Mouse (Mus musculus) liver, embryonic 16.5 days (tissue): Measurements from ENCODE around the gene Gemin8. TPM values are rescaled to one million over a fixed set of nuclear protein-coding genes. Genes with fewer than 3 reads are reported as not detected.

Experiments
- ATAC-seq: fragments of 200-750 bp; cut with Nextera tagmentation; 2 replicates; pipeline ENCODE4 v1.8.0; 2017; ENCODE audit warnings: low read depth, mild to moderate bottlenecking, moderate number of reproducible peaks, moderate library complexity
- H3K27ac ChIP-seq: fragments of 300-500 bp; sonication (generic); 2 replicates; pipeline ENCODE4 v1.5.1; 2014; ENCODE audit warnings: mild to moderate bottlenecking, low read length
- H3K27me3 ChIP-seq: fragments of 300-500 bp; sonication (generic); 2 replicates; pipeline ENCODE4 v1.6.1; 2014; ENCODE audit warnings: low read depth, low read length, mixed read lengths; ENCODE audit not compliant: control insufficient read depth, insufficient read depth
- H3K36me3 ChIP-seq: fragments of 300-500 bp; sonication (generic); 2 replicates; pipeline ENCODE4 v1.6.1; 2014; ENCODE audit warnings: mild to moderate bottlenecking; ENCODE audit not compliant: control insufficient read depth, insufficient read depth
- H3K4me1 ChIP-seq: fragments of 300-500 bp; sonication (generic); 2 replicates; pipeline ENCODE4 v1.6.1; 2014; ENCODE audit warnings: low read depth, low read length, mixed read lengths; ENCODE audit not compliant: control insufficient read depth
- H3K4me2 ChIP-seq: fragments of 300-500 bp; sonication (generic); 2 replicates; pipeline ENCODE4 v1.6.1; 2014; ENCODE audit warnings: low read depth, low read length, mixed read lengths
- H3K4me3 ChIP-seq: fragments of 300-500 bp; sonication (generic); 2 replicates; pipeline ENCODE4 v1.5.1; 2014; ENCODE audit warnings: low read depth, mild to moderate bottlenecking, low read length
- H3K9ac ChIP-seq: fragments of 300-500 bp; sonication (generic); 2 replicates; pipeline ENCODE4 v1.6.1; 2014; ENCODE audit warnings: low read depth, low read length
- H3K9me3 ChIP-seq: fragments of 300-500 bp; sonication (generic); replicated peaks from 2 replicates; pipeline ENCODE4 v1.6.1; 2016; ENCODE audit warnings: low read length; ENCODE audit not compliant: control insufficient read depth
- WGBS: fragments of 180-500 bp; shearing (Covaris S2); extraction: QIAGEN DNeasy Blood & Tissue Kit; methylation state at CpG from one replicate; pipeline ENCODE4 v1.1.7; 2014; ENCODE audit not compliant: insufficient replicate concordance; 5-methylcytosine and 5-hydroxymethylcytosine counted together
- polyA plus RNA-seq: library from polyadenylated mRNA; unstranded; fragments of >200 nt; fragmentation: Nextera tagmentation; extraction: Ambion mirVana; gene quantifications from 2 replicates; pipeline ENCODE4 v1.2.1, GENCODE M21; 2015

Gemin8 gene
- polyA plus RNA-seq, 1 experiment from 2014 or later = 3.8 TPM

- no peak for ATAC-seq
- Histone ChIP-seq H3K4me1 (no peaks in the 10 kb centered on the region), H3K4me3 (no peak overlapping the region), H3K9me3 (no peaks in the 10 kb centered on the region), H3K36me3 (no peaks in the 10 kb centered on the region), H3K4me2 (no peak overlapping the region), H3K27me3 (no peaks in the 10 kb centered on the region; the same call in 1 of the 2 replicates), H3K9ac (no peak overlapping the region), H3K27ac (no peak overlapping the region)
- 51% methylated on average over 8 of the region's 8 CpGs for WGBS
Observed at GRCm38 (mm10) chrX:166216720-166217119, 46.5 kb downstream of the Gemin8 start.

DNA sequence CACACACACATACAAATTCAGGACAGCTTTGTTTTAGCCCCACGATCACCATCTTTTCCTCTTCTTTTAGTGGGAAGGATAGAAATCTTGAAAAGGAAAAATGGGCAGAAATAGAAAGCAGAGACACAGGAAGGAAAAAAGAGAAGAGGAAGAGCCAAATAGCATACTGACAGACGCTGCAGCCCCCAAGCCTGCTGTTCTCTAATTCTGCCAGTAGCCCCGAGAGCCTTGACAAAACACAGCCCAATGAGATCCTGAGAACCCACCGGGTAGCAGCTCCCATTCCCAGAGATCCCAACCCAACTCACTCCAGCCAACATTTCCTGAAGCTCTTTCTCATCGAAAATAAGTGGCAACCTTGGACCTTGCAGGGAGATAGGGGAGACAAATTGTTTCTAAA is 49.1 kb downstream of the Gemin8 start:
- Histone ChIP-seq H3K27me3 (no peaks in the 10 kb centered on the region; the same call in 1 of the 2 replicates), H3K4me3 (no peak overlapping the region), H3K9ac (no peak overlapping the region), H3K36me3 (no peaks in the 10 kb centered on the region), H3K4me1 (no peaks in the 10 kb centered on the region), H3K4me2 (no peak overlapping the region), H3K9me3 (no peaks in the 10 kb centered on the region), H3K27ac (no peak overlapping the region)
- WGBS = 30% methylated on average over 5 of the region's 5 CpGs
- no peak for ATAC-seq

GRCm38 (mm10) chrX:166226856-166227255 is 56.6 kb downstream of the Gemin8 start:
- WGBS = 65% methylated on average over 5 of the region's 5 CpGs
- Histone ChIP-seq H3K4me3 (no peak overlapping the region), H3K27ac (no peak overlapping the region), H3K4me2 (no peak overlapping the region), H3K9me3 (no peaks in the 10 kb centered on the region), H3K9ac (no peak overlapping the region), H3K36me3 (no peaks in the 10 kb centered on the region), H3K4me1 (no peaks in the 10 kb centered on the region), H3K27me3 (no peaks in the 10 kb centered on the region)
- no peak for ATAC-seq

DNA sequence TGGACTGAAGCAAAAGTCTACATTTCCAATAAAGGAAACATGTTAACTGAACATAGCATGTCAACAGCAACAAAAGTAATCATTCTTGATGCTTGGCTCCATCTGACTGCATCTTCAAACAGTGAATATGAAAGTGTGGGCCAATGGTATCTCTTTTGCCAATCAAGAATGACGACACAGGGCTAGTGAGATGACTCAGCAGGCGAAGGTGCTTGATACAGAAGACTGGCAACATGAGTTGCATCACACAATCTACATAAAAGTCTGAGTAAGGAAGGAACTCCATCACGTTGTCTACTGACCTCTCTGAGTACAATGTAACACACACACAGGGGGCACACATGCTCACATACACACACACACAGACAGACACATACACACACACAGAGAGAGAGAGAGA is 59.5 kb downstream of the Gemin8 start:
- Histone ChIP-seq H3K4me3 (no peak overlapping the region), H3K27me3 (no peaks in the 10 kb centered on the region), H3K4me2 (no peak overlapping the region), H3K9me3 (no peaks in the 10 kb centered on the region), H3K4me1 (no peaks in the 10 kb centered on the region), H3K9ac (no peak overlapping the region), H3K36me3 (no peaks in the 10 kb centered on the region), H3K27ac (no peak overlapping the region)
- ATAC-seq = no peak
- WGBS = 34% methylated on average over 3 of the region's 3 CpGs

DNA sequence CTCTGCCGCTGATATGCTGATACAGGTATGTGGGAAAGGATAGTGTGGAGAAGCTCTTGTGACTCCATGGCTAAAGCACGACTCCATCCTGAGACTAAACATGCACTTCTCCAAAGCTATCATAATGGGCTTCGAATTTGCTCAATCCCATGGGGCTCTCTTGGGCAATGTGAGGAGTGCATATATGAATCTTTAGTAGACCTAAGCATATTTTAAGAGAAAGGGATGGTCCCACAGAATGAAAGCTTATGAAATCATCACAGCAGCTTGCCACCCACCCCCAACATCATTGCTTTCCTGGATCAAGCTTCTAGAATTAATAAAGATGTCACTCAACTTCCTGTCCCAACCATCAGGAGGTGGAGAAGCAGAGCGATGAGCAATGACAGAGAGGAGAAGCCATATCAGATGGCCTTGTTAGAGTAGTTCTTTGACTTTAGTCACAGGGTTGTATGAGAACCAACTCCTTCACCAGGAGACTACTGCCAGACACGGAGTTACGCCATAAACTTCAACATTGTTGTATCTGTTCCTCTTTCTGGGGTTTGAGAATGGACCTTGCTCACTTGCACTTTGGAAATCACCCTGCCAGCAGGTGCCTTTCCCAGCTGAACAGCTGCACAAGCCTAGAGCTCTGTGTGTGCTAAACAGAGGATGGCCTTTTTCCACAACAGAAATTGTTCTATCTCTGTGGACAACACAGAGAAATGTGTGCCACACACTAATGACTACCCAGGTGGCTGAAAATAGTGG is 60.4 kb downstream of the Gemin8 start:
- H3K9me3 ChIP-seq = no peaks in the 10 kb centered on the region
- 56% methylated on average over 6 of the region's 6 CpGs for WGBS
- H3K9ac ChIP-seq = no peak overlapping the region
- no peaks in the 10 kb centered on the region for H3K4me1 ChIP-seq
- no peak overlapping the region for H3K4me2 ChIP-seq
- H3K4me3 ChIP-seq = no peak overlapping the region
- H3K27ac ChIP-seq = no peak overlapping the region
- H3K36me3 ChIP-seq = no peaks in the 10 kb centered on the region
- ATAC-seq = peak; percentile 48; the same call in 1 of the 2 replicates
- H3K27me3 ChIP-seq = no peaks in the 10 kb centered on the region

DNA sequence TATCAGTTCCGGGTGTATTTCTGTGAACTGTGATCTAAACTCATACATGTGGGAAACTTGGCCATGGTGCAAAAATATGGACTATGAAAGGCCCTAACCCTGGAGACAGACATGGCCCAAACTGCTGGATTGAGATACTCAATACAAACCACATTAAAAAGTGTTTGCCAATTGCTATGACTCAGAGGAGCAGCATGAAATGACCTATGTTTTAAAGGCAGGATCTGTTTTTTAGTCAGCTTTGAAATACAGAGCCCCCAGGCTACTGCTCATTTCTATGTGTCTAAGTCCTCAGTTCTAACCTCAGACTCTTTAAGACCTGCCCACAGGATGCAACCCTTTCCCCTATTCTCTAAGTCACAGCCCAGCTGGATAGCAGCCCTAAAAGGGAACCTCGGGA is 65.9 kb downstream of the Gemin8 start:
- Histone ChIP-seq H3K4me2 (no peak overlapping the region), H3K4me1 (no peaks in the 10 kb centered on the region), H3K9ac (no peak overlapping the region), H3K27ac (no peak overlapping the region), H3K36me3 (no peaks in the 10 kb centered on the region), H3K9me3 (no peaks in the 10 kb centered on the region), H3K27me3 (peaks cover 30% of the 10 kb centered on the region), H3K4me3 (no peak overlapping the region)
- WGBS = 34% methylated on average over 2 of the region's 2 CpGs
- ATAC-seq = no peak

GRCm38 (mm10) chrX:166238831-166239460 is 68.7 kb downstream of the Gemin8 start, which contains the start of gene Gpm6b:
Gene Gpm6b (plus strand): TSS chrX:166238911.
- H3K27me3 ChIP-seq = peaks cover 30% of the 10 kb centered on the region
- H3K4me3 ChIP-seq = peak within 1 kb of the TSS; percentile 48
- 27% methylated on average over 52 of the region's 63 CpGs for WGBS
- ATAC-seq = peak; percentile 58
- H3K4me2 ChIP-seq = peak within 1 kb of the TSS; percentile 65
- no peaks in the 10 kb centered on the region for H3K36me3 ChIP-seq
- H3K4me1 ChIP-seq = no peaks in the 10 kb centered on the region
- no peak within 1 kb of the TSS for H3K27ac ChIP-seq
- H3K9me3 ChIP-seq = no peaks in the 10 kb centered on the region
- H3K9ac ChIP-seq = no peak within 1 kb of the TSS

DNA sequence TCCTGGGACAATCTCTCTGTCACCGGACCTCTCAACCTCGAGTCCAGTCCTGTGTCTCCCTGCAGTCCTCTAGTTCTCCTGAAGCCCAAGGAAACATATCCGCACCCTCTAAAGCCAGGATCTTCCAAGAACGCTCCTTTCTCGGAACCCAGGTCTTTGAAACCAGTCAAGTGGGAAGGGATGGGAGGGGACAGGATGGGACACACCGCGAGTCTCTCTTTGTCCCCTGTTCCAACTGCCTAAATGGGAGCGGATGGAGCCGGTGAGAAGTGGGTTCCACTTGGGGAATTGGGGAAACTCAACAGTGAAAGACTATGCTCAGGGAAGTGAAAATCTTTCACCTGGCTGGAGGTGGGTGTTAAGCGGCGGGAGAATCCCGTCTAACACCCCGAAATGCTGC is 69.3 kb downstream of the Gemin8 start:
- H3K36me3 ChIP-seq = no peaks in the 10 kb centered on the region
- peak overlapping the region; percentile 65 for H3K4me2 ChIP-seq
- H3K4me3 ChIP-seq = peak overlapping the region; percentile 48
- WGBS = 29% methylated on average over 13 of the region's 13 CpGs
- H3K27ac ChIP-seq = no peak overlapping the region
- no peaks in the 10 kb centered on the region for H3K4me1 ChIP-seq
- H3K9me3 ChIP-seq = no peaks in the 10 kb centered on the region
- peaks cover 30% of the 10 kb centered on the region for H3K27me3 ChIP-seq
- ATAC-seq = no peak
- H3K9ac ChIP-seq = no peak overlapping the region
